Mouse (Mus musculus) olfactory bulb, adult 2 months (tissue): ENCODE data around the gene Med11.

Experiments
- CTCF ChIP-seq: fragments of 200-500 bp; IDR thresholded peaks from 2 replicates; pipeline ENCODE4 v1.5.1; 2012; ENCODE audit warnings: low read depth, mild to moderate bottlenecking, low read length, moderate library complexity; ENCODE audit not compliant: insufficient read depth
- POLR2A ChIP-seq: fragments of 200-500 bp; IDR thresholded peaks from 2 replicates; pipeline ENCODE4 v1.6.1; 2012; ENCODE audit warnings: mild to moderate bottlenecking, low read depth, low read length, moderate library complexity; ENCODE audit not compliant: insufficient read depth

- TF ChIP-seq POLR2A (no peak), CTCF (no peak)
Observed at GRCm38 (mm10) chr11:70433951-70434350, 17.8 kb upstream of the Med11 start.
